Mouse (Mus musculus) CD4-positive naive resting alpha-beta T cell, adult 76 days (primary cell): ENCODE results near the gene Lenep. TPM values are rescaled to one million over a fixed set of nuclear protein-coding genes. Genes with fewer than 3 reads are reported as not detected.

Source experiments
- total RNA-seq: library from RNA; stranded (reverse); gene quantifications from one replicate; pipeline ENCODE4 v1.2.4, GENCODE M21; 2023

The Lenep gene
- not detected for total RNA-seq

DNA sequence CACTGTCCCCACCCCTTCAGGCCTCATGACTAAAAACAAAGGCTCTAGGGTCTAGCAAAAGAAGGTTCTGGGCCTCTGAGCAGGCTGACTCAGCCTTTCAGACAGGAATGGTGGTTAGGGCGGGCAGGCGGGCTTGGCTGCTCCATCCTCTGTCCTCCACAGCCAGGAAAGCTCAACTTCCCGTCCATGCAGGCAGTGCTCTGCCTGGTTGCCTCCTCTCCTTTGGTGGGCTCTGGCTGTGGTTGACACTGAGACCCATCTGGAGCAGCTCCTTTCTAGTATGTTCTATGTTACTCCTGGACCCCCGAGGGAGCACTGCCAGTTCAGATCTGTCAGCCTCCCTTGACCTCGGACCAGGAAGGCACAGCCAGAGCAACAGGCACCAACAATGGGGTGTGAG lies at the start of gene Lenep:
TSS of gene Lenep (minus strand) at position 101 of the 400 bp plus-strand sequence.

DNA sequence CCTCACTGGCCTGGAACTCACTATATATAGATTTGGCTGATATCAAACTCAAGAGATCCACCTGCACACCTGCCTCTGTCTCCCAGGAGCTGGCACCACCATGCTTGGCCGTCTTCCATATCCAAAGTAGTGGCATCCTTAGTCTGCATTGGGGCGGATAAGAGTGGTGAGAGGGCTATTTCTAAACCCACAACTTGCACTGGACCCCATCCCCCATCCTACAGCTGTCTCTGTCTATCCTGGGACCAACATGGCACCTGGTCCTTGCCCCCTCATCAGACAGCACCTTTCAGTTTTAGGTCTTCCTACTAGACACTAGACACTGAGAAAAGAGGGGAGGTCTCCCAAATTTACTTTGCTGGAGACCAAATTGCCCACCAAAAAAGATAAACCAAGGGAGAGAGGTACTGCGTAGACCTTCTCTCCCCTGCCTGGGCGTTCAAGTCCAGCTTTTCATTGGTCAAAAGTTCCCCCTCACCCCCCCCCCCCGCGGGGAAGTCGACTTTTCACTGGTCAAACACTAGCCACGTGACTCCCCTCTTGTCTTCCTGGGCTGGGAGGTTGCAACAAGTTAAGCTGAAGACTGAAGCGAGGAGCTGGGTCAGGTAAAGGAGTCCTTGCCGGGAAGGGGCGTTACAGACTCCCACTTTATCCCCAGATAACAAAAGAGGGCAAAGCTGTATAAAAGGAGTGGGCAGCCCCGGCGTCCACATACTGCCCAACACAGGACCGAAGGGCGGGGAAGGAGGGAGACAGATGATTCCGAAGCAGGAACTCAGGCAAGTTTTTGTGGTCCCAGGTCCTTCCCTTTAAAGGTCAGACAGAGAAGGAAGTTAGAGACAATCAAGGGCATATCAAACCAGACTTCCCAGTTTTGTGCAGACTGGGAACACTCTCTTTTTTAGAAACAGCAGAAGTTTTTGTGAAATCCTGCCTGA lies 33.9 kb upstream of the Lenep start, which contains the start of gene Pbxip1:
TSS of gene Pbxip1 (plus strand) at position 531 of the 938 bp plus-strand sequence.

DNA sequence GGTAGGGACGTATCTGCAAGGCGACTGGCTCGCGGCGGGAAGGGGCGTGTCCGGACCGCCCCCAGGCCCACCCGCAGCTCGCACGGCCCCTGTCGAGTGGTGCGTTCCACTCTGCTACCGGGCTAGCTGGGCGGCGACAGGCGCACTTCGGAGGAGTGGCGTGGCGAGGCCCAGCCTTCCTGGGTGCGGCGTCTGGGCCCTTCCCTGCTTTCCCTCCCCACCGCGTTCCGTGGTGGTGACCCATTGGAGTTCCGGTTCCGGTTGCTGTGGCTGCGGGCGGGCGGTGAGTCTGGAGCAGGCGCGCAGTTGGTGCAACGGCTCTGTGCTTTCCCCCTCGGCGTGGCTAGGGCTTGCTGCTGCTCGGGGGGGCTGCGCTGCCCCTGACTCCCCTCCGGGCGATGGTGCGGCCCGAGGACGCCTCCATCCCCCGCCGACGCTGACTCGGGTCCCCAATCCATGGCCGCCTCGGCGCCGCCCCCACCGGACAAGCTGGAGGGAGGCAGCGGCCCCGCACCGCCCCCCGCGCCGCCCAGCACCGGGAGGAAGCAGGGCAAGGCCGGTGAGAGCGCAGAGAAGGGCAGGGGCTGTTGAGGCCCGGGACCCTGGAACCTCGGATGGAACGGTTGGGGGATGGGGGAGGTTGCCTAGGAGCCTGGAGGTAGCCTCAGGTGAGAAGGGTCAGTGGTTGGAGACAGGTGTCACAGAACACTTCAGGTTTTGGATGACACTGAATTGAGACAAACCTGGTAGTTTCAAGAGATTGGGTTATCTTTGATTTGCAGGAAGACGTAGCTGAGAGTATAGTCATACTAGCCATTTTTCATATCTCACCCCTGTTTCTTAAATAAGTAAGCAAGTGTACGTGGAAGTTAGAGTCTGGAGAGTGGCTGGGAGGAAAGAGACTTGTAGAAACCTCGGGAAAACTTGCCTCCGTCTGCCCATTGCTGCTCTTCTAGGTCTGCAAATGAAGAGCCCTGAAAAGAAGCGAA lies 27.9 kb upstream of the Lenep start, which contains the start of gene Pygo2:
TSS of gene Pygo2 (plus strand) at position 44 of the 989 bp plus-strand sequence.

DNA sequence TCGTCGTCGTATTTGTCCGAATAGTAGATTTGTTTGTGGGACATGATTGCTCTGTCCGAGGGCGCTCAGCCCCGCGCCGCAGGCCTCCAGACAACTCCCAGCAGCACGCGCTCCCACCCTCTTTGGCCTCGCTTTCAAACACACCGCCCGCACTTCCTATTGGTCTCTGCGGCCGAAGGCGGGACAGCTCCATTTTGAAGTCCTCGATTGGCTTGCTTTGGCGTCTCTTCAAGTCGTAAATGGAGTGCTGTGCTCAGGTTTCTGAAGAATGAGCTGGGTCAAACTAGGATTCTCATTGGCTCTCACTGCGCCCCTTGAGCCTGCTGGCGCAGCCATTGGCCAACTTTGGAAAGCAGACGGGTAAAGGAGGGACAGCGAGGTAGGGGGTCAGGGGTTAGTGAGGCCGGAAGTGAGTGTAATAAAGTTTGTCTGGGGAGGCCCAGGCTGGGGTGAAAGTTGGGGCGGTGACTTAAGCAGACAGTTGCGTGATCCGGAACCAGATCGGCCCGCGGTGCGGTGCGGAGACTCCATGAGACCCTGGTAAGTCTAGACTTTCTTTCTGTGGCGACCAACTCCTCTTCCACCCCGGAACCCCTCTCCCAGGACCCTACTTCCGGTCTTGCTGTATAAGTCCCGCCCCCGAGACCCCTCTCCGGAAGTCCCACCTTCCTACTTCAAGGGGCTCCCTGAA lies 15.7 kb upstream of the Lenep start, which contains the start of the genes Cks1b and Shc1:
TSS of gene Cks1b (minus strand) at position 214 of the 691 bp plus-strand sequence.
TSS of gene Shc1 (plus strand) at position 274 of the 691 bp plus-strand sequence.

DNA sequence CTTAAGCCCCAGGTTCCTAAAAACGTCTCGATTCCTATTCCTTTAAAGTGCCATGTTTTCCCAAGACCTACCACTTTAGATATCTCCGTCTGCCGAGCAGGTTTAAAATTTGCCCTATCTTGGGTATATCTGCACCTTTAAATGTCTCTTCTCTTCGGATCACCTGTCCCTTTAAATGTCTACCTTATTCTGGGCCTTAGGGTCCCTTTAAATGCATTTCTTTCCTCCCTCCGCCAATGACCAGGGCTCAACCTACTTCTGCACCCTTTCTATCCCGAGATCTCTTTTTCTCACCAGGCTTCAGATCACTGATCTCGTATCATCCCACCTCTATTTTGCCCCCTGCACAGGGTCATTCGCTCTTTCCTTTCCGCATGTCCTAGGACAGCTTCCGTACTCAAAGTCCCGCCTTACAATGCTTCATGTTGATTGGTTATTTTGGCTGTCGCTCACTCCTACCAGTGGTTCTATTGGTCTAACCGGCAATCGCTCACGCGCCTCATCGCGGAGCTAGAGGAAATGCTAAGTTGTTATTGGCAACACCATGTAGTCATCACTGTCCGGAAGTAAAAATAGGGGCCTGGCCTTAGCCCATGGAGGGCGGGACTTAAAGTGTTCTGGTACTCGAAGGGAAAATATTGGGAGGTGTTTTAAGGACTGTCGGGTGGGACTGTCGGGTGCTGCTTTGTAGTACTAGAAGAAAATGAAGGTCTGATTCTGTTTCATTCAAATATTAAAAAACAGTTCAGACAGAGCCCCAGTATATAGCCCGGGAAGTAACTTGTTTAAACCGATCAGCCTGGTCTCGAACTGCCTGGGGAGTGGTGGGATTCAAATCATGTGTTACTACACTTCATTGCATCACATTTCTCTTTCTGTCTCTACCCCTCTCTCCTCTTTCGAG lies 9.1 kb upstream of the Lenep start, which contains the start of gene Flad1:
TSS of gene Flad1 (minus strand) at position 381 of the 904 bp plus-strand sequence.

DNA sequence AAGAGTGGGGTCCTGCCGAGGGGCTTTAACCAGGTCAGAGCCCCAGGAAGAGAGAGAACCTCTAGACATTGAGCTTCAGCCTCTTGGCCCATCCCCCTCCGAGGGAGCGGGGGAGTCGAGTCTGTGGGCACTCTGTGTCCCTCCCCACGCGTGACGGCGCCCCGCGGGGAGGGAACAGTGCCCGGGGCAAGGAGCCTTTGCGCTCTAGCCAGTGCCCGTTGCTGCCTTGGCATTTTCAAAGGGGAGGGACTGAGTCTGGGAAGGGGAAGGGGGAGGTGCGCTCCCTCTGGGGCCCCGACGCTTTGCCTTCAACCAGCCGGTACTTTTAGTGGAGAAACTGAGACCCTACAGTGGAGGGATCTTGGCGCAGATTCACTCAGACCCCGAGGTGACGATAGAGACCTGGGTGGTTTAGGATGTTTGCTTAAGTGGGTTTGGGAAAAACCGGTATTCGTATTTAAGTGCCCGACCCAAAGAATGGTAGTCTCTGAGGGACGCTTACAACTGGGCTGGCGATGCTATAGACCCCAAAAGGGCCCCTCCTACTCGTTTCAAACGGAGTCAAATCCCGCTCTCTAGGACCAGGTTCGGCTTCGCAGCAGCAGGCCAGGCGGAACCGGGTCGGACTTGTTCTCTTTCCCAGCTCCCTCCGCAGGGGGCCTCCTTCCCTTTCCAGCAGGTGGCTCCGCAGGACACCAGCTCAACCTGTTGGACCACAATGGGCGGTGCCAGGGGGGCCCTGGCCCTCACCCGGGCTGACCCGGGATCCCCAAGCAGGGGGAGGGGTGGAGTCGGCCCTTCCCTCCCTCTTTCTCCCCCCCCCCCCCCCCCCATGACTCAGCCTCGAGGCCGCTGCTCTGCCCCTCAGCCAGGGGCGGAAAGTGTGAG lies 8.3 kb downstream of the Lenep start, which contains the start of gene Zbtb7b:
TSS of gene Zbtb7b (minus strand) at position 771 of the 888 bp plus-strand sequence.

DNA sequence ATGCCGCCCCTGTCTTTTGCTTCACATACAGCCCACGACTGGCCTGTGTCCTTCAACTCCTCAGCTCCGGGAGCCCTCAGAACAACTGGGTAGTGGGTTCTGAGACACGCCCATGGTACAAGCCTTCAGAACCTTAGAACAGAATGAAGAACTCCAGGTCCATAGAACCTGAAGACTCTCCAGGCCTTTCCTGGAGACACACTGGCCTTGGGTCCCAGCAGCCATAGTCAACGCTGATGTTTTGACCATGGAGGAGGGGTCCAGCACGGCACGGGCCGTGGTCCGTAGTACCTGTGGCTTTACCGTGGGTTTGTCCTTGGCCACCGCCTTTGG lies 37.5 kb downstream of the Lenep start, which contains the start of gene Dcst1:
TSS of gene Dcst1 (minus strand) at position 101 of the 333 bp plus-strand sequence.

DNA sequence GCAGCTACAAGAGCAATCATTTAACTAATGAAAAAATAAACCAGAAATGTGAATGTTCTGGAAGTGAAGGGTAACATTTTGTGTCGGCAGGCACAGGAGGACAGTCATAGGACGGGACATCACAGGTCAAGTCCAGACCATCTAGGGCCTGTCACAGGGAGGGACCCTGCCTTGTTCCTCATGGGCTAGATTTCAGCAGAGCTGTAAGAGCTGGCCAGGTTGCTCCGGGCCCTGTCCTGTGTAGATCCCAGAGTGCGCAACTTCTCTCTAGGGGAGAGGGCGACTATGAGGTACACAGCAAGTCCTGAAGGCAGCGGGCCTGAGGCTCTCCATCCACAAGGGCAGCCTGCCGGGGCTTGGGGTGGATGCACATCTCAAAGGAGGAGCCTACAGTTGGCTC lies 40.9 kb downstream of the Lenep start, which contains the start of gene Dcst2:
TSS of gene Dcst2 (plus strand) at position 301 of the 400 bp plus-strand sequence.

Other genes starting within 250 kb of the Lenep start
- gene Hcn3, start 242.6 kb downstream of the Lenep start, total RNA-seq: 5.2 TPM
- 110 TPM for gene Clk2, start 238.0 kb downstream of the Lenep start, total RNA-seq
- gene Scamp3, start 225.3 kb downstream of the Lenep start, total RNA-seq: 129 TPM
- gene Fam189b, start 219.7 kb downstream of the Lenep start, total RNA-seq: 104 TPM
- gene Gba, start 199.9 kb downstream of the Lenep start, total RNA-seq: 60.6 TPM
- 6.9 TPM for gene Thbs3, start 187.6 kb downstream of the Lenep start, total RNA-seq
- gene Mtx1, start 175.7 kb downstream of the Lenep start, total RNA-seq: 175 TPM
- gene Muc1, start 173.7 kb downstream of the Lenep start, total RNA-seq: 1.5 TPM
- 91.1 TPM for gene Krtcap2, start 156.8 kb downstream of the Lenep start, total RNA-seq
- gene Trim46, start 156.5 kb downstream of the Lenep start, total RNA-seq: 1.6 TPM
- 47.1 TPM for gene Dpm3, start 143.4 kb downstream of the Lenep start, total RNA-seq
- gene Slc50a1, start 132.2 kb downstream of the Lenep start, total RNA-seq: 90.8 TPM
- gene Efna1, start 121.7 kb downstream of the Lenep start, total RNA-seq: not detected
- not detected for gene Efna3, start 79.8 kb downstream of the Lenep start, total RNA-seq
- 0.70 TPM for gene Efna4, start 64.8 kb downstream of the Lenep start, total RNA-seq
- gene Adam15, start 52.8 kb downstream of the Lenep start, total RNA-seq: 14.3 TPM
- gene Dcst2, start 40.8 kb downstream of the Lenep start, total RNA-seq: 0.23 TPM
- not detected for gene Dcst1, start 37.5 kb downstream of the Lenep start, total RNA-seq
- 78.1 TPM for gene Zbtb7b, start 8.0 kb downstream of the Lenep start, total RNA-seq
- gene Flad1, start 9.1 kb upstream of the Lenep start, total RNA-seq: 21.0 TPM
- gene Cks1b, start 15.6 kb upstream of the Lenep start, total RNA-seq: 3.7 TPM
- 96.1 TPM for gene Shc1, start 15.7 kb upstream of the Lenep start, total RNA-seq
- gene Pygo2, start 27.4 kb upstream of the Lenep start, total RNA-seq: 39.8 TPM
- 95.0 TPM for gene Pbxip1, start 33.9 kb upstream of the Lenep start, total RNA-seq
- gene Pmvk, start 51.7 kb upstream of the Lenep start, total RNA-seq: 10.0 TPM
- not detected for gene Kcnn3, start 117.4 kb upstream of the Lenep start, total RNA-seq